Mouse (Mus musculus): ENCODE measurements at regions not wholly inside any gene's neighbourhood (a gene's known extent, or its start where the extent isn't known, plus 50 kb on each side); places are given as distances from the start of the nearest gene placed in this dataset.

DNA sequence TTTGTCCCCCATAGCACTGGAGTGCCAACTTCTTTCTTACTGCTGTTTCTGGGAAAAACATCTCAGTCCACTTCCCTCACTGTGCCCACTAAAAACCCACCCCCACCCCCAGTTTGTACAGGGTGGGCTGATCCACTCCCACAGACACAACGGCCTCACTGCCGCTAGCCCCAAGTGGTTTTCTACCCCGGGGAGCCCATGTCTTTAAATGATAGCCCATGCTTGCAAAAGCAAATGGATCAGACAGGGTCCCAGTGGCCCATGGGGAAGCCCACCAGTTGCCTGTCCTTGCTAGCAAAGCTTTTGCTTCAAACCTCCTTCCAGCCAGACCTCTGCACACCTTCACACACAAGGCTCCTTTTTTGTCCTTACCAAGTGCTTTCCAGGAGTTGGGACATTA lies 257.0 kb upstream of the Rnaseh2b start:
- DNase-seq (ENCODE audit: extremely low read depth, insufficient read length, low spot score) = no peak

GRCm38 (mm10) chr14:62037514-62037913 lies 254.9 kb upstream of the Rnaseh2b start:
- no peak for DNase-seq (ENCODE audit: extremely low read depth, insufficient read length, low spot score)

- no peak for DNase-seq (ENCODE audit: extremely low read depth, insufficient read length, low spot score)
Observed at GRCm38 (mm10) chr14:62037917-62038316, 254.5 kb upstream of the Rnaseh2b start.

DNA sequence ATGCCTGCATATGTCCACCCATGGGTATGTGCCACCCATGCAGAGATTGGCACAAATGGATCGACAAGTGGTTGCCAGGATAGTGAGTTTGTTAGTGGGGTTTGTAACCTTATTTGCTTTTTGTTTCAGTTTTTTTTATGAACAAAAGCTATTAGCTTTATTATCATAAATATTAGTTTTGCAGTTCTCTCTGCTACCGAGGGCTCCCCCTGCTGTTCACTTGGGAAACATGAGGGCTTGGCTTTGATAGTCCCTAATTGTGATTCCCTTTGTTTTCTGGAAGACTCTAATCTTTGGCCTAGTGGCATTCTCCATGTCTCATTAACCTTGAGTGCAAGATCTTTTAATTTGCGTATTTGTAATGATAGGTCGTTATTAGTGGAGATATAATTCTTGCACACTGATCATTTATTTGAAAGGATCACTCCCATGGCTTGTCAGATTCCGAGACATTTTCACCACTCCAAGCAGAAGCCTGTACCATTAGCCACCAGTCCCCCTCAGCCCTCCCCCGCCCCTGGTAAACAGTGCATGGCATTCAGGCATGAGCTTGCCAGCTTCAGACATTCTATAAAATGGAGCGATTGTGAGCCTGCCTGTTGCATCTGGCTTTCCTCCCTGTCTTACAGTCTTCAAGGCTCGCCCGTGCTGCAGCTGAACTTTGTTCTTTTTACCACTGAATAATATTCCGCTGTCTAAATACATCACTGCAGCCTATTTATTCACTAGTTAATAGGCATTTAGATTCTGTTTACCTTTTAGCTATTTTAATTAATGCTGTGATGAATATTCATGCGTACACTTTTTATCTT lies 249.9 kb upstream of the Rnaseh2b start:
- DNase-seq (ENCODE audit: extremely low read depth, insufficient read length, low spot score) = no peak

GRCm38 (mm10) chr14:62043117-62043422 lies 249.3 kb upstream of the Rnaseh2b start:
- no peak for DNase-seq (ENCODE audit: extremely low read depth, insufficient read length, low spot score)

- DNase-seq (ENCODE audit: extremely low read depth, insufficient read length, low spot score) = no peak
Observed at GRCm38 (mm10) chr14:62050941-62051340, 241.4 kb upstream of the Rnaseh2b start.

- DNase-seq (ENCODE audit: extremely low read depth, insufficient read length, low spot score) = no peak
Observed at GRCm38 (mm10) chr14:62051923-62052322, 240.5 kb upstream of the Rnaseh2b start.

- no peak for DNase-seq (ENCODE audit: extremely low read depth, insufficient read length, low spot score)
Observed at GRCm38 (mm10) chr14:62053004-62053403, 239.4 kb upstream of the Rnaseh2b start.

DNA sequence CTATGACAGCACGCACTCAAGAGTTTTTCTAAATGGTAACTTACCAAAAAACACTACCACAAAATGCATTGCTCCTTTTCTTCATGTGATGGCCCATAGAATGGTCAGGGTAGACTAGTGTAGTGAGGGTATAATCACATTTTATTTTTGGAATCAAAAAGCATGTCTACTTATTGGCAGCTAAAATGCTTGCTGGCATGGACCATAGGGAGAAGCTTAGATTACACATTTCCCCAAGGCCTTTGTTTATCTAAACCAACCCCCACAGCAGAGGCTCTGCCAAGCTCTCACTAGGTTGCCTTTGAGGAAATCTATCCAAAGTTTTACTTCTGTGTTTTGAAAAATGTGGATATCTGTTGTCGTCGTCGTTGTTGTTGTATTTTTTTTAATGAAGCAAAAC lies 235.3 kb upstream of the Rnaseh2b start:
- no peak for DNase-seq (ENCODE audit: extremely low read depth, insufficient read length, low spot score)

DNA sequence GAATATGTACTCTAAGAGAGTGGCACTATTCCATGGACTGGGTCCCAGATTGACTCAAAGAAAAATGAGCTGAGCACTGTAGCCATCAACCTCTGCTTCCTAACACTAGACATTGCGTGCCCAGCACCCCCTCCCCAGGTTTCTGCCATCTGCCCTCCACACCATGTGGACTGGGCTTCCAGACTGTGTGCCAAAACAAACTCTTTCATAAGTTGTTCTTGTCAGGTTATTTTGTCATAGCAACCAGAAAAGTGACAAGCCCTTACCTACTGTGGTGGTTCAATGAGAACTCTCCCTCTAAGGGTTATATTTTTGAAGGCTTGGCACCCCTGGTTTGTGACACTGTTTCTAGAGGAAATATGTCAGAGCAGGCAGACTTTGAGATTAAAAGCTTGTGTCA lies 234.3 kb upstream of the Rnaseh2b start:
- no peak for DNase-seq (ENCODE audit: extremely low read depth, insufficient read length, low spot score)

DNA sequence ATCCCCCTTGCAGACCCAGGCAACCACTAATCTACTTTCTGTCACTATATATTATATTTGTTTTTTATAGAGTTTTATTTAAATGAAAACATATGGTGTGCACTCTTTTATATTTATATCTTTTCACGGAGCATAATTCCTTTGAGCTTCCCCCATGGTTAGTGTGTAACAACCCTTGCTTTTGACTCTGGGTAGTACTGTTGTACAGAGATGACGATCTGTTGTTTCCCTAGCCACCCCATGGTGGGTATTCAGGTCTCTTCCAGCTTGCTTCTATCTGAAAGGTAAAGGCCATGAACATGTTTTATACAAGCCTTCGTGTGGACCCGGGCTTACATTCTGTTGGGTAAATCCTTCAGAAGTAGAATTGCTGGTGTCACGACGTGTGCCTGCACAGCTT lies 221.2 kb upstream of the Rnaseh2b start:
- no peak for DNase-seq (ENCODE audit: extremely low read depth, insufficient read length, low spot score)

DNA sequence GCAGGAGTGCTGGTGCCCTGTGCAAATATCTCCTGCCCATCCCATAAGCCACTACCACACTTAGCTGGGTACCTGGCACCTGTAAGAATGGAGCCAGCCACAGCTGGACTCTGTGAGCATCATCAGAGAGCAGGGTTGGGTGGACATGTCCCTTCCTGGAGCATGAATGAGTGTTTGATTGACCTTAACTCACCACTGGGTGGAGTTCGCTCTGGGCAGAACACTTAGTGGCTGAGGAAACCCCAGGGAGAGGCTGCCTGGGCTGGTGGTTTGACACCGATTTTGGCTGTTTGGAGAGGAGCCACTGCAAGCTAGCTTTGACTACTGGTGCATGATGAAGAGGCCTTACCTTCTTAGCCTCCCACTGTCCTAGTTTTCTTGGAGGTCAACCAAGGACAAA lies 208.3 kb upstream of the Rnaseh2b start:
- DNase-seq (ENCODE audit: extremely low read depth, insufficient read length, low spot score) = no peak

DNA sequence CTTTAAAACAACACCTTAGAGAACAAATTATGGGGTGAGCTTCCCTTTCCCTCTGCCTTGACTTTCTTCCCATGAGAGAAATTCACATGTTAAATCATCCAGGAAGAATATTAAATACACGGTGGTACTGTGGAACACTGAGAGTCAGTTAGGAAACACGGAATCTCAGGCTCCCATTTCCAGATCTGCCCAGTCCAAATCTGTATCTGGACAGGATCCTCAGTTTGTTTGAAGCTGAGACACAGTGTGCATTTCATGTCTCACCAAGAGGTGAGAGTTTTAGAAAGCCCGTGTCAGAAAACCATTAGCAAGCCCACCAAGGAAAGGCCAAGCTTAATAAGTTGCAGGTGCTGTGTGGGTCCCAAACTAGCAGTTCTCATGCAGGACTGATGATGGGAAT lies 204.2 kb upstream of the Rnaseh2b start:
- DNase-seq (ENCODE audit: extremely low read depth, insufficient read length, low spot score) = no peak

DNA sequence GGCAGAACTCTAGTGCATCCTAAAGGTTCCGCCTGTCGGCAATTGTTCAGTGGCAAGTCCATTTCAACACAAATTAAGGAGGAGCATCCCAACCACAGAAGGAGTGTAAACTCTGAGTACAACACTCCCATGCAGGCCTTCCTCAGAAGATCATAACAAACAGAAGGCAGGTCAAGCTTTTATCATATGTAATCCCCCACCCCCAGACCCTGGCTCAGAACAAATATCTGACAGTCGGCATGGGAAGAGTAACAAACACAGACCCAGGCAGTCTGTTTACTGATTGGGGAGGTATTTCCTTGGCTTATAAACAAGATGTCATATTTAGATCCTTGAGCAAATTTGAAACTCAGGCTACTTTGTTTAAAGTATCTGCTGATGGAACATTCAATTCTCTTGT lies 174.9 kb upstream of the Rnaseh2b start:
- DNase-seq (ENCODE audit: extremely low read depth, insufficient read length, low spot score) = no peak

DNA sequence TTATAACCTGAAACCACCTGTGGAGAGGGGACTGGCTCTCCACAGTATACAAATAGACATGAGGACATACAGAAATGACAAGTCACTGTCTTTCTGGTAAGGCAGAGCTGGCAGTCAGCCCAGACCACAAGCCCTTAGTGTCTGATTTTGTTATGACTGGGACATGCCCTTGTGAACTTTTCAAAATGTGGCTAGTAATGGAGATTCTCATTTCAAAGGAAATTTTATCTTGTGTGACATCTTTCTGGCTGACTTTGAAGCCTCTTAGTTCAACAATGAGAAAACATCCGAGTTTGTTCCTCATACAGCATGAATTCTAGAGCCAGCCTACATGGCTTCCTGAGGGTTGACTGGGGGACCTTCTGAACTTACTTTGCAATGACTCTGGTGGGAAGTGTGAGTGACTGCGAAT lies 173.8 kb upstream of the Rnaseh2b start:
- no peak for DNase-seq (ENCODE audit: extremely low read depth, insufficient read length, low spot score)

DNA sequence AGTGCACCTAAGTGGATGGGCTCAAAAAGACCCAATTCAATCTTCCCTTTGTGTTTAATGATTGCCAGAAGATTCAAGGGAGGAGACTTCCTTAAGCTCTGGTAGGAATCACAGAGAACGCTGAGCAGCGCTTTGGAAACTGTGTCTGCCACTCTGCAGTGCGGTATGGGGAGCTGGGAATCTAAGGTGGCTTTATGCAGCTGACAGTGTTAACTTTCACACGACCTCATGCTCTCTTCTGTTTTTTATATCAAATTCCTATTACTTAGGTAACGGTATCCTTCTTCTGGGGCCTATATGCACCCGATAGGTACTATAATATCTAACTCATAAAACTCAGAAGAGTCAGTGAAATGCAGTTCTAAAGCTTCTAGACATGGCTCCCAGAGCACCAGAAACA lies 163.5 kb upstream of the Rnaseh2b start:
- DNase-seq (ENCODE audit: extremely low read depth, insufficient read length, low spot score) = no peak

GRCm38 (mm10) chr14:62132353-62132816 lies 160.0 kb upstream of the Rnaseh2b start:
- DNase-seq (ENCODE audit: extremely low read depth, insufficient read length, low spot score) = no peak

GRCm38 (mm10) chr14:62137981-62138380 lies 154.4 kb upstream of the Rnaseh2b start:
- DNase-seq (ENCODE audit: extremely low read depth, insufficient read length, low spot score) = no peak

DNA sequence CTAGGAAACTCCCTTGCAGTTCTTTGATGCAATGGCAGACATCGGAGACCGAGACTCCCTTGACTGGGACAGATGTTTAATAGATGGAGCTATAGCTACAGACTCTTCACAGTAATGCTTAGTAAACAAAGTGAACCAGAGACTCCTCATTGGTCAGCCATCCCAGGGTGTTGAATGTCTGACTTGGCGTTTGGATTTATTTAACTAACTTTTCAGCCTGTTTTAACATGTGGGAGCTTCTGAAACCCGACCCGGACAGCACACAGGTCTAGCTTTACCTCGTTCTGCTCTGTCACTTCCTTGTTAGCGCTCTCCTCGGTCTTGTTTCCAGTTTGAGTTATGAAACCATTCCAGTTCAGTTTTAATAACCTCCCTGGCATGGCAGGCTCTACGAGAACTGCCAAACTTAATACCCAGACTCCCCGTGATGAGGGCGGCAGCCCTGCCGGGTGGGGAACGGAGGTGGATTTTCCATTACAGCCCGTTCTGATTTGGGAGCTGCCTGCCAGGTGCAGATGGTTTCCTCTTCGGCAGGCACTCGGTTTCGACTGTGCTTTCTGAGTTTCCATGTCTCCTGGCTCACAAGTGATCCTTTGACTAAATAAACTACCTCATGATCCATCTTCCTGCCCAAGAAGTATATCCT lies 147.9 kb upstream of the Rnaseh2b start:
- no peak for DNase-seq (ENCODE audit: extremely low read depth, insufficient read length, low spot score)

DNA sequence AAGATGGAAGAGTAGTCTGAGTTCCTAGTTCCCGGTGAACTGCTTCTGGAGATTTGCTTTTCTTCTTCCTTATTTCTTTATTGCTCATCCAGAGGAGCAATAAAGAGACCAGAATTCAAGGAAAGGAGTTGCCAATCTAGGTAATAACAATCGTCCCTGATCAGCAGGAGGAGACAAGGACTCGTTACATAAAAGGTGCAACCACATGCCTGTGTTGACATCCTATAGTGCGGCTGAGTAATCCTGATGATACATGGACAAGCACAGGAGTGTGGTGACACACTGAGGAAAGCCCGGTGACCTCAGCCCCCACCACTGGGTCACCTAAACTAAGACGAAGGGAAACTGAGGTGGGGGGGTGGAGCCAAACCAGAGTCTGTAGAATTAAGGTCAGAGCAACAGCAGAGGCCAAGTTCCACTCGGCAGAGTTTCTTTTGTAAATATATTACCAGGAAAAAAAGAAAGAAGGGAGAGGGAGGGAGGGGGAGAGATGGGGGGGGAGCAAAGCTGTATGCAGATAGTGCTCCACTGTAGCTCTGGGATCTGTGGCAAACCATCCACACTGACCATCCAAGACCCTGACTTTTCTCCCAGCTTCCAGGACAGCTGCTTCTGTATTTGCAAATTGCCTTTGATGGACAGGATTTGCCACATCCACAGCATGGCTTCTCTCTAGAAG lies 135.2 kb upstream of the Rnaseh2b start:
- no peak for DNase-seq (ENCODE audit: extremely low read depth, insufficient read length, low spot score)

DNA sequence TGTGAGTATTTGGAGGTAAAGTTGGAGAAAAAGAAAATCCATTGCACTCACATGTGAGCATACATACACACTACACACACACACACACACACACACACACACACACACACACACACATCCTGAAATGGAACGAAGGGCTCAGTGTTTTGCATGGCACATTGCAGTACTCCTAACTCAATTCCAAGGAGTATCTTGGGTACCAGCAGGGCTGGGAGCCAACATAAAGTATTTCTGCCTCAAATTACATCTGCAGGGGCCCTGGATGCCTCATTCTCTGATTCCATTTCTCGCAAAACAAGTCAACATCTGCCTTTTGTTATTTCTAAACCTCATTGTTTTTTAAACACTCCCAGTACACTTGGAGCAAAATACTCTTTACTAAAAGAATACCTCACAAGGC lies 132.7 kb upstream of the Rnaseh2b start:
- no peak for DNase-seq (ENCODE audit: extremely low read depth, insufficient read length, low spot score)
